Mouse (Mus musculus): ENCODE data around the gene Ankrd13a. TPM values are rescaled to one million over a fixed set of nuclear protein-coding genes. Genes with fewer than 3 reads are reported as not detected.

The Ankrd13a gene
- polyA plus RNA-seq, 1 experiment, result 92.1 TPM

DNA sequence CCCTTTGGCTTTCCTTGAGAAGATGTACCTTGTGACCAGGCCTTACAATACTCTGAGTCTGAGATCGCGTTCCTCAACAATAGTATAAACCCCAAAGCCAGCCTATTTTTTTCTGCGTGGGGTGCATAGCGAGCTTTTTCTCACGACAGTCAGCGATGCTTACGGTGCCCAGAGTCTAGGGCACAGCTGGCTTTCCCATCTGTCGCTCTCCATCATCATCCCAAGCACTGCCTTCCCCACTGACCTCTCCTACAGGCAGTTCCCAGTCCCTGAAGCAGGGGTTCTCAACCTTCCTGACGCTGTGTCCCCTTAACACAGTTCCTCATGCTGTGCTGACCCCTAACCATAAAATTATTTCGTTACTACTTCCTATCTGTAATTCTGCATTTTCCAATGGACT is 31.9 kb upstream of the Ankrd13a start:
- Histone ChIP-seq H3K4me3 (replicated peaks; ENCODE audit: extremely low read depth, low read depth, low read length) (no peak overlapping the region), H3K4me1 (ENCODE audit: control insufficient read depth, insufficient read depth, low read length) (peaks cover 13% of the 10 kb centered on the region)
- no peak for DNase-seq
- TF ChIP-seq CTCF (IDR thresholded peaks at IDR 0.05; ENCODE audit: insufficient read depth, low read length) (no peak), POLR2A (IDR thresholded peaks at IDR 0.05; ENCODE audit: borderline replicate concordance, extremely low read depth, low read depth, low read length) (no peak)
- 91% methylated on average over 10 of the region's 10 CpGs for WGBS

DNA sequence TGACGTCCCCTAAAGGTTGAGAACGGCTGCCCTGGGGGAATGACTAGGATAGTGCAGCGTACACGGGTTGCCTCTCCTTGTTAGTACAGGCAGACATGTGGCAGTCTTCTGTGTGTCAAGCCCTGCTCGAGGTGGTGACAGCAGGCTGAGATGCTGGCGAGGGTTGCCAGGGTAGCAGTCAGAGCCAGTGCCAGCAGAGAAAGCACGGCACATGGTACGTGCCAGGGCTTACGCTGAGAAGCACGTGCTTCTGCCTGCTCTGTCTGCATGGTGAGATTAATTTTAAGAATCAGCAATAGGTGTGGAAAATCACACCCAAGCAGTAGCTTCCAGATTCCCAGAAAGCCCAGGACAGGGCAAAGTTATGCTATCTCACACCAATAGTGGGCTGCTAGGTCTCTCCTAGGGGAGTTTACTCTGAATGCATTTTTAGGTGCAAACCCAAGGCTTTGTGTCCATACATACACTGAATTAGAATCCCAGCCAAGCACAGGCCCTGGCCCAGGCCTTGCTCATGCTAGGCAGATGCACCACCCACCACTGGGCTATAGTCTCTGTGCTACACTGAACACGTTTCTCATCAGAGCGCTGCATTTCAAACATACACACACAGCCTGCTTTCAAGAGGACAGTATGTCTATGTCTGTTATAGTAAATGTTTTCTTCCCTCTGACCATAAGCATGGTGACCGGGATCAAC is 31.3 kb upstream of the Ankrd13a start:
- Histone ChIP-seq H3K4me3 (replicated peaks; ENCODE audit: extremely low read depth, low read depth, low read length) (no peak overlapping the region), H3K4me1 (ENCODE audit: control insufficient read depth, insufficient read depth, low read length) (peaks cover 8% of the 10 kb centered on the region)
- no peak for DNase-seq
- no peak for TF ChIP-seq CTCF (IDR thresholded peaks at IDR 0.05; ENCODE audit: insufficient read depth, low read length)
- no peak for TF ChIP-seq POLR2A (IDR thresholded peaks at IDR 0.05; ENCODE audit: borderline replicate concordance, extremely low read depth, low read depth, low read length)
- 89% methylated on average over 13 of the region's 13 CpGs for WGBS

DNA sequence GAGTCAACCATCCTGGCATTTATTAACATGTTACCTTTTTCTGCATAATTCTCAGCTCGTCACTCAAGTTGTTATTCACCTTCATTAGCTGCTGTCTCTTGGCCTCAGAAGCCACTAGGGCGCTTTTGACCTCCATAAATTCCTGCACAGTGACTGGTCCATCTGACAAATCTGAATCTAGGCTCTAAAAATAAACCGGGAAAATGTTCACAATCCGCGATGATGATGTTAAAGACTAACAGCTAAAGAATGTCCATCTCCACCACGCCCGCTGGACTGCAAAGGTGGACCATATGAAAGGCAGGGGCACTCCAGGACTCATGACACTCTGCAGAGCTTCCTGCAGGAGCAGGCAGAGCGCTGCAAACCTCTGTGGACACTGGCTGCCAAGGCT is 30.8 kb upstream of the Ankrd13a start:
- TF ChIP-seq CTCF (IDR thresholded peaks at IDR 0.05; ENCODE audit: insufficient read depth, low read length) (no peak), POLR2A (IDR thresholded peaks at IDR 0.05; ENCODE audit: borderline replicate concordance, extremely low read depth, low read depth, low read length) (no peak)
- 88% methylated on average over 8 of the region's 8 CpGs for WGBS
- peaks cover 3% of the 10 kb centered on the region for H3K4me1 ChIP-seq (ENCODE audit: control insufficient read depth, insufficient read depth, low read length)
- DNase-seq, result no peak
- H3K4me3 ChIP-seq (replicated peaks; ENCODE audit: extremely low read depth, low read depth, low read length), result no peak overlapping the region

DNA sequence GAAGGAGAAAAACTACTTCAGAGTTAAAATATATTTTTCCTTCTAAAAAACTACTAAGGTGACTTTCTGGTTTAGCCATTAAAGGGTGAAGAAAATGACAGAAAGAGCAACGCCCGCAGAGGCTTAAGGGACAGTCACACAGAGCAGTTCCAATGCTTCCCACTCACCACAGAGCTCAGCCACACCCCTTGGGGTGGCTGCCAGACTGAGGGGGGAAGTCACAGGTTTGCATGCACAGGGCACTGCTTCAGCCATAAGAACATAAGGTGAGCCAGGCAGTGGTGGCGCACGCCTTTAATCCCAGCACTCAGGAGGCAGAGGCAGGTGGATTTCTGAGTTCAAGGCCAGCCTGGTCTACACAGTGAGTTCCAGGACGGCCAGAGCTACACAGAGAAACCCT is 28.9 kb upstream of the Ankrd13a start:
- Histone ChIP-seq H3K4me3 (replicated peaks; ENCODE audit: extremely low read depth, low read depth, low read length) (no peak overlapping the region), H3K4me1 (ENCODE audit: control insufficient read depth, insufficient read depth, low read length) (no peaks in the 10 kb centered on the region)
- DNase-seq, result no peak
- WGBS, result 66% methylated on average over 5 of the region's 5 CpGs
- TF ChIP-seq CTCF (IDR thresholded peaks at IDR 0.05; ENCODE audit: insufficient read depth, low read length), result no peak
- TF ChIP-seq POLR2A (IDR thresholded peaks at IDR 0.05; ENCODE audit: borderline replicate concordance, extremely low read depth, low read depth, low read length), result no peak

DNA sequence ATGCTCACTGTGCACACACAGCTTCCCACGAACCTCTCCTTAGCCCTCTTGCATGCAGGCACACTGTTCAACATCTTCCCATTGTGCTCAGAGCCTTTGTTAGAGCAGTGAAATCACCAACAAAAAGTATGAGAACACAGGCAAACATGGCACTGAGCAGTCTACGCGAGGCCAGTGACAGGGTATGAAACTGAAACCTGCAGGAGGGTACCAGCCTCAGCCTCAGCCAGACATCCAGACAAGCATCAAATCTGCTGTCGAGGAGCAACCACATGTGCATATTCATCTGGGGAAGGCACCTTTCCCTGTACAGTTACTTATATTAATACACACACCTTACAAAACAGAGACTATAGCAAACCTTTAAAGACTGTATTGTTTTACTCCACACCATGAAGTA is 27.6 kb upstream of the Ankrd13a start:
- 86% methylated on average over 4 of the region's 4 CpGs for WGBS
- DNase-seq, result no peak
- no peak overlapping the region for H3K4me3 ChIP-seq (replicated peaks; ENCODE audit: extremely low read depth, low read depth, low read length)
- H3K4me1 ChIP-seq (ENCODE audit: control insufficient read depth, insufficient read depth, low read length), result no peaks in the 10 kb centered on the region
- no peak for TF ChIP-seq CTCF (IDR thresholded peaks at IDR 0.05; ENCODE audit: insufficient read depth, low read length)
- TF ChIP-seq POLR2A (IDR thresholded peaks at IDR 0.05; ENCODE audit: borderline replicate concordance, extremely low read depth, low read depth, low read length), result no peak

DNA sequence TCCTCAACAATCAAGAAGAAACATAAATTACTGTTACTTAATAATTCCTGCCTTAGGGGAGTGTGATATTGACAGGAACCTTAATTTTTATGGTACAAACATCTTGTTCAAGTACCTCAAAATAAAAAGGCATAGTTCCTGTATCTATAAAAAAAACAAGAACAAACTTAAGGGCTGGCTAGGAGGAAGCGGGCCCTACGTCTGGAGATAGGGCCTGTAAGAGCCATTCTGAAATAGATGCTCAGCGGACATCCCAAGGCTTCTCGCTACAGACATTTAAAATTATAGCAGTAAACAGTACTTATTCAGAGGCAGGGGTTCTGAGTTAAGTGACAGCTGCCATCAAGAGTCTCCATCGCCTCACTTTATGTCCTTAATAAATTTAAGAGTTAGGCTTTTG is 27.0 kb upstream of the Ankrd13a start:
- Histone ChIP-seq H3K4me3 (replicated peaks; ENCODE audit: extremely low read depth, low read depth, low read length) (no peak overlapping the region), H3K4me1 (ENCODE audit: control insufficient read depth, insufficient read depth, low read length) (no peaks in the 10 kb centered on the region)
- 86% methylated on average over 5 of the region's 5 CpGs for WGBS
- TF ChIP-seq CTCF (IDR thresholded peaks at IDR 0.05; ENCODE audit: insufficient read depth, low read length), result no peak
- no peak for TF ChIP-seq POLR2A (IDR thresholded peaks at IDR 0.05; ENCODE audit: borderline replicate concordance, extremely low read depth, low read depth, low read length)
- no peak for DNase-seq

DNA sequence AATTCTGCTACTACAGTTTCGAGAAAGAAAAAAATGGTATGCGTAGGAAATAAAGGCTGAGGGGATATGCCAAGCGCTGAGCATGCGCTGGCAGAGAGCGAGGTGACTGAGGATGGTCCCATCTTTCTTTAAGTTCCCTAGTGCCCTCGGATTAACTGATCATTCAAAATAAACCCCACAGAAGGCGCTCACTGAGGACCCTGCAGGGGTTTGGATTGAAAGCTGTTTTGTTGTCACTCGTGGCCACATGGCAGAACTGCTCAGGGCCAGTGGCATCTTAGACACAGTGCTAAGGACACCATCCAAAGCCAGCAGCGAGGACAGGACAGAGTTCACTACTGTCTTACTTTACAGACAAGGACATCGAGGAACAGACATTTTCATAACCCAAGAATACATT is 24.2 kb upstream of the Ankrd13a start:
- Histone ChIP-seq H3K4me1 (ENCODE audit: control insufficient read depth, insufficient read depth, low read length) (no peaks in the 10 kb centered on the region), H3K4me3 (replicated peaks; ENCODE audit: extremely low read depth, low read depth, low read length) (no peak overlapping the region)
- 89% methylated on average over 10 of the region's 10 CpGs for WGBS
- TF ChIP-seq CTCF (IDR thresholded peaks at IDR 0.05; ENCODE audit: insufficient read depth, low read length), result no peak
- TF ChIP-seq POLR2A (IDR thresholded peaks at IDR 0.05; ENCODE audit: borderline replicate concordance, extremely low read depth, low read depth, low read length), result no peak
- no peak for DNase-seq

DNA sequence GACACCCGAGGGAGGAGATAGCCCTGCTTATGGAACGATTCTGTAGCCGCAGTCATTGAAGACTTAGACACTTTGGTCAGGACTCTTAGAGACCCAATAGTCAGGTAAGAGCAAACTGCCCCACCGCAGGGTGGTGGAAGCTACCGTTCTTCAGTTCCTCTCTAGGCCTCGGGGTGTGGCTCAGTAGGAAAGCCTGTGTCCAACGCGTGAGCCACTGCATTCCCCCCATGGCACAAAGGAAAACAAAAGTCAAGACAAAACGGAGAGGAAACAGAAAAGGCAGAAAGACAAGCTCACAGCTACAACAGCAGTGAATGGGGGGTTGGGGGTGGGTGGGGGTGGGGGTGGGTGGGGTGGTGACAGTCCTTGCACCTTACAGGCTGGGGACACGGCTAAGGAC is 22.1 kb upstream of the Ankrd13a start:
- Histone ChIP-seq H3K4me3 (replicated peaks; ENCODE audit: extremely low read depth, low read depth, low read length) (no peak overlapping the region), H3K4me1 (ENCODE audit: control insufficient read depth, insufficient read depth, low read length) (no peaks in the 10 kb centered on the region)
- no peak for DNase-seq
- no peak for TF ChIP-seq CTCF (IDR thresholded peaks at IDR 0.05; ENCODE audit: insufficient read depth, low read length)
- TF ChIP-seq POLR2A (IDR thresholded peaks at IDR 0.05; ENCODE audit: borderline replicate concordance, extremely low read depth, low read depth, low read length), result no peak
- WGBS, result 84% methylated on average over 10 of the region's 10 CpGs

DNA sequence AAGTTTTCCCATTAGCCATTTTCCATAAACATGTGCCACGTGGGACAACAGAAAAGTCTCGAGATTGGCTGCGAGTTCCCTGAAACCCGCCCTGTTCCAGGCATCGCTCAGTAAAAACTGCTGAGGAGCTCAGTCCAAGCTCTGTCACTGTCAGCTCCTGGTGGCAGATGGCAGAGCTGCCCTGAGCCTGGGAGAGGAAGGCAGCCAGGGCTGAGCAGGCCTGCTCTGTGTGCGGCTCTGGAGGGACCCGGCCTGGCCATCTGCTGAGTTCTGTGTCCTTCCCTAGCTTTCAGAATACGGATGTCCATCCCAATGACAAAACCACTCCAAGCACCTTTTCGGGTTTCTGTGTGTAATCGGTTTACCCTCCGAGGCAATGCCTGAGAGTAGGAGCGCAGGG is 21.1 kb upstream of the Ankrd13a start:
- H3K4me1 ChIP-seq (ENCODE audit: control insufficient read depth, insufficient read depth, low read length), result no peaks in the 10 kb centered on the region
- no peak overlapping the region for H3K4me3 ChIP-seq (replicated peaks; ENCODE audit: extremely low read depth, low read depth, low read length)
- DNase-seq, result no peak
- TF ChIP-seq CTCF (IDR thresholded peaks at IDR 0.05; ENCODE audit: insufficient read depth, low read length), result no peak
- TF ChIP-seq POLR2A (IDR thresholded peaks at IDR 0.05; ENCODE audit: borderline replicate concordance, extremely low read depth, low read depth, low read length), result no peak
- 93% methylated on average over 12 of the region's 12 CpGs for WGBS

DNA sequence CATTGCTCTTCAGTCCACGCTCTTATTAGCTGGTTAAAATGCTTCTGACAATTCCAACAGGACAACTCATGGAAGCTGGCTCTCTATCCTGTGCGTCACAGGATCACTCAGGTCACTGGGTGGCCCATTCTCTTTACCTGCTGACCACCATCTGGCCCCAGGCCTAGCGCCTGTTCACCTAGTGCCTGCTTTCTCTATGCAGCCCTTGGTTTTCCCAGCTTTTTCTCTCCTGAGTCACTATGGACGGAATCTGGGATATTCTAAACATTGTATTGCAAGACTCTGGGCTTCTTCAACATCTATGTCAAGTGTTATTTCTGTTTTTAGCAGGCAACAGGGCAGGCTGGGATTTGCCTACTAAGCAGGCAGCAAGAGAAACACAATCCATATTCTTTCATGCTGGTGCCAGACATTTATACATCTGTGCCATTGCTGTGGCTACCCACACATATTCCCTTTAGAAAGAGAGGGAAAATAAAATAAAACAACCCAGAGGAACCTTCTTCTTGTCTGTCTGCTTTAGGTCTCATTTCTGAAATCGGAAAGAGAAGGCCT is 14.9 kb upstream of the Ankrd13a start:
- H3K4me1 ChIP-seq (ENCODE audit: control insufficient read depth, insufficient read depth, low read length), result peaks cover 10% of the 10 kb centered on the region
- TF ChIP-seq POLR2A (IDR thresholded peaks at IDR 0.05; ENCODE audit: borderline replicate concordance, extremely low read depth, low read depth, low read length), result no peak
- TF ChIP-seq CTCF (IDR thresholded peaks at IDR 0.05; ENCODE audit: insufficient read depth, low read length), result no peak
- DNase-seq, result no peak
- WGBS, result 91% methylated on average over 5 of the region's 5 CpGs
- no peak overlapping the region for H3K4me3 ChIP-seq (replicated peaks; ENCODE audit: extremely low read depth, low read depth, low read length)
